Mouse (Mus musculus) right cerebral cortex, postnatal 36 days (tissue): Measurements from ENCODE around the gene Olfr832.
"Not testable (repeated sequence)": the region's sequence is repeated elsewhere in the genome, so short reads cannot be mapped to it uniquely, and the experiment has no call there.

ENCODE experiments used
- DNase-seq, 2 experiments: peaks; one replicate each; pipeline ENCODE4 v3.0.0; 2022; ENCODE audit warnings: low spot score in 2 of 2, mixed read lengths in 1 of 2

Gene Olfr832

GRCm38 (mm10) chr9:18936822-18937221 is at the start of gene Olfr832:
Olfr832 (plus strand) TSS chr9:18937122.
- not testable (repeated sequence) for DNase-seq

GRCm38 (mm10) chr9:18907699-18908098 is 29.2 kb upstream of the Olfr832 start:
- not testable (repeated sequence) for DNase-seq

- not testable (repeated sequence) for DNase-seq
These were observed 9.0 kb upstream of the Olfr832 start for GRCm38 (mm10) chr9:18927921-18928320.

- DNase-seq: no peak
These were observed 25.1 kb downstream of the Olfr832 start for GRCm38 (mm10) chr9:18962021-18962420.

- no peak for DNase-seq
These were observed 50.8 kb downstream of the Olfr832 start, which contains the start of gene Olfr834 for GRCm38 (mm10) chr9:18987690-18988089. Olfr834 (plus strand) TSS chr9:18987990.
